Mouse (Mus musculus): ENCODE data around the gene Slf2. TPM values are rescaled to one million over a fixed set of nuclear protein-coding genes. Genes with fewer than 3 reads are reported as not detected.

Slf2 gene
- total and polyA plus RNA-seq, 3 experiments, result 30.2 to 109 (median 35.4) TPM

DNA sequence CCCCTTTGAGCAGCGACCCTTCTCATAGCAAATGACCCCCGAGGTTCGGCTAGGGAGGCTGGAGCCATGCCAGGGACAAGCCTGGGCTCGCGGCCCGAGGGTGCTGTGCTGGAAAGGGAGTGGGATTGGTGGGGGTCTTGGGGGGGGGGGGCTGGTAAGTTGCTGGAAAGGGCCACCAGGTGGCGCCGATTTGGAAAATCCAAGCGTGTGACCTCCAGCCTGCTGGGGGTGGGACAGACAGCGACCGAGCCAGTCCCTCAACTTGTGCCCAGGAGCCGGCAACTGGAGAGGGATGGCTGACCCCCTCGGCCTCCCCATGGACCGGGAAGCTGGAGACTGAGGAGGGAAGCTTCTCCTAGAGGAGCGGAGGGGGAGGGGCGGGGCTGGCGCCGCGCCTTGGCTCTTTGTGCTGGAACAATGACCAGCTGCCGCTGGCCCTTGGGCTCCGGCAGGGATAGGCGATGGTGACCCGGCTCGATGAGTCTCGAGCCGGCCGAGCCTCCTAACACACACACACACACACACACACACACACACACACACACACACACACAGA is 86.3 kb downstream of the Slf2 start:
- Histone ChIP-seq H3K36me3 (ENCODE audit: control insufficient read depth in 1 of 2, insufficient read depth in 2 of 2, low read length in 2 of 2) (peaks cover 0 to 7% of the 10 kb centered on the region in 2 experiments; a peak in 2 of 4 replicates), H3K27me3 (ENCODE audit: control insufficient read depth in 1 of 2, insufficient read depth in 2 of 2, low read length in 2 of 2) (no peaks in the 10 kb centered on the region), H3K79me2 (ENCODE audit: control insufficient read depth, insufficient read depth, low read length, poor library complexity) (no peaks in the 10 kb centered on the region; the same call in 1 of the 2 replicates), H3K9ac (ENCODE audit: control insufficient read depth, low read depth, low read length, poor library complexity, severe bottlenecking) (peak overlapping the region; percentile 57), H3K4me1 (ENCODE audit: control insufficient read depth in 1 of 2, insufficient read depth in 2 of 2, low read length in 2 of 2) (peaks cover 6 to 12% of the 10 kb centered on the region in 2 experiments), H3K4me3 (ENCODE audit: control insufficient read depth in 1 of 2, insufficient read depth in 1 of 2, low read depth in 2 of 2, low read length in 2 of 2) (peak overlapping the region; percentile 54 to 93), H3K9me3 (replicated peaks; ENCODE audit: insufficient read depth, low read length) (no peaks in the 10 kb centered on the region), H3K27ac (ENCODE audit: control insufficient read depth, low read depth, low read length) (peak overlapping the region; percentile 58)
- peak; percentile 78 for DNase-seq (ENCODE audit: low read depth, low spot score)
- TF ChIP-seq HCFC1 (IDR thresholded peaks at IDR 0.05; ENCODE audit: low read depth, low read length) (0 out of 2 replicates have a peak, but pooled peaks have one; percentile 16), MEF2A (IDR thresholded peaks at IDR 0.05; ENCODE audit: extremely low read depth, insufficient replicate concordance, low read depth, low read length, poor library complexity, severe bottlenecking) (no peak), ELF1 (IDR thresholded peaks at IDR 0.05; ENCODE audit: low read depth, low read length) (no peak), JUND (IDR thresholded peaks at IDR 0.05; ENCODE audit: low read depth, low read length) (no peak), POLR2AphosphoS5 (IDR thresholded peaks at IDR 0.05; ENCODE audit: borderline replicate concordance, low read depth, low read length) (no peak), MAFK (IDR thresholded peaks at IDR 0.05; ENCODE audit: borderline replicate concordance, low read depth, low read length) (no peak), CHD2 (IDR thresholded peaks at IDR 0.05; ENCODE audit: low read length) (no peak), MYB (IDR thresholded peaks at IDR 0.05; ENCODE audit: low read depth, low read length) (no peak), USF1 (IDR thresholded peaks at IDR 0.05; ENCODE audit: low read depth, low read length) (no peak), MAZ (IDR thresholded peaks at IDR 0.05; ENCODE audit: low read depth, low read length) (peak; percentile 83; the same call in 1 of the 2 replicates), GATA1 (IDR thresholded peaks at IDR 0.05; ENCODE audit: low read depth, low read length) (no peak), TCF12 (IDR thresholded peaks at IDR 0.05; ENCODE audit: low read depth, low read length) (no peak), ZC3H11A (IDR thresholded peaks at IDR 0.05; ENCODE audit: low read depth, low read length) (peak; percentile 11; the same call in 1 of the 2 replicates), RCOR1 (IDR thresholded peaks at IDR 0.05; ENCODE audit: low read depth, low read length) (no peak), TBP (IDR thresholded peaks at IDR 0.05; ENCODE audit: low read depth, low read length) (no peak), ZNF384 (IDR thresholded peaks at IDR 0.05; ENCODE audit: low read depth, low read length) (no peak), SIN3A (IDR thresholded peaks at IDR 0.05; ENCODE audit: low read length) (0 out of 2 replicates have a peak, but pooled peaks have one; percentile 9), NELFE (IDR thresholded peaks at IDR 0.05; ENCODE audit: low read depth, low read length) (no peak), USF2 (IDR thresholded peaks at IDR 0.05; ENCODE audit: borderline replicate concordance in 1 of 2, insufficient read depth in 1 of 2, low read depth in 1 of 2, low read length in 2 of 2) (no peak), ETS1 (IDR thresholded peaks at IDR 0.05; ENCODE audit: low read depth, low read length) (peak; percentile 20; the same call in 1 of the 2 replicates), CTCF (IDR thresholded peaks at IDR 0.05 in 2 of 3, conservative IDR thresholded peaks at IDR 0.05 in 1 of 3; ENCODE audit: control insufficient read depth in 1 of 3, insufficient read depth in 1 of 3, low read depth in 2 of 3, low read length in 3 of 3, poor library complexity in 1 of 3, severe bottlenecking in 1 of 3) (peak in 2 of 3 experiments; percentile 52 to 81; a peak in 5 of 6 replicates), POLR2A (IDR thresholded peaks at IDR 0.05; ENCODE audit: control insufficient read depth in 1 of 2, insufficient read depth in 1 of 2, low read depth in 1 of 2, low read length in 2 of 2, poor library complexity in 1 of 2) (no peak), UBTF (IDR thresholded peaks at IDR 0.05; ENCODE audit: borderline replicate concordance, insufficient read depth, low read depth, low read length) (no peak), NRF1 (IDR thresholded peaks at IDR 0.05; ENCODE audit: insufficient read depth, low read depth, low read length, poor library complexity, severe bottlenecking) (no peak), KAT2A (conservative IDR thresholded peaks at IDR 0.05; ENCODE audit: low read depth, low read length) (no peak; the same call in 1 of the 2 replicates), MYC (IDR thresholded peaks at IDR 0.05; ENCODE audit: low read depth, low read length) (no peak), GABPA (IDR thresholded peaks at IDR 0.05; ENCODE audit: low read depth, low read length) (no peak), TAL1 (IDR thresholded peaks at IDR 0.05; ENCODE audit: low read length) (no peak), SMC3 (IDR thresholded peaks at IDR 0.05; ENCODE audit: low read depth, low read length) (peak; percentile 38), E2F4 (IDR thresholded peaks at IDR 0.05; ENCODE audit: borderline replicate concordance, low read depth, low read length) (no peak), CHD1 (IDR thresholded peaks at IDR 0.05; ENCODE audit: low read depth, low read length) (no peak), MXI1 (IDR thresholded peaks at IDR 0.05; ENCODE audit: low read depth, low read length) (no peak; the same call in 1 of the 2 replicates)

All from MEL (cell line).